Mouse (Mus musculus) myocyte (in vitro differentiated cells): ENCODE measurements around the gene Crlf1. TPM values are rescaled to one million over a fixed set of nuclear protein-coding genes. Genes with fewer than 3 reads are reported as not detected.

Source experiments
- H3K27me3 ChIP-seq: one replicate; pipeline ENCODE4 v1.6.1; 2011; ENCODE audit not compliant: control insufficient read depth, insufficient read depth, insufficient read length
- H3K36me3 ChIP-seq: one replicate; pipeline ENCODE4 v1.6.1; 2011; ENCODE audit not compliant: control insufficient read depth, insufficient read depth
- H3K4me2 ChIP-seq: one replicate; pipeline ENCODE4 v1.6.1; 2011; ENCODE audit warnings: low read depth, control low read depth
- H3K4me3 ChIP-seq: one replicate; pipeline ENCODE4 v1.5.1; 2011; ENCODE audit warnings: mild to moderate bottlenecking, control low read depth, moderate library complexity
- H3K79me2 ChIP-seq: one replicate; pipeline ENCODE4 v1.6.1; 2011; ENCODE audit not compliant: control insufficient read depth, insufficient read depth
- H3ac ChIP-seq: one replicate; pipeline ENCODE4 v1.6.1; 2011; ENCODE audit not compliant: control insufficient read depth, insufficient read length
- CEBPB ChIP-seq: IDR thresholded peaks from 2 replicates; pipeline ENCODE4 v1.6.1; 2011; ENCODE audit warnings: mild to moderate bottlenecking, moderate library complexity; ENCODE audit not compliant: poor library complexity, insufficient read depth, severe bottlenecking
- E2F4 ChIP-seq: IDR thresholded peaks from one replicate; pipeline ENCODE4 v1.6.1; 2011; ENCODE audit warnings: mild to moderate bottlenecking, control low read depth, moderate library complexity; ENCODE audit not compliant: insufficient read depth
- MAX ChIP-seq: IDR thresholded peaks from one replicate; pipeline ENCODE4 v1.6.1; 2011; ENCODE audit warnings: low read depth, mild to moderate bottlenecking, control low read depth
- MYOD1 ChIP-seq, 3 experiments: IDR thresholded peaks; one replicate each; pipeline ENCODE4 v1.6.1; 2011; ENCODE audit warnings: control low read depth in 2 of 3, low read depth in 2 of 3, mild to moderate bottlenecking in 2 of 3, moderate library complexity in 1 of 3; ENCODE audit not compliant: insufficient read length in 2 of 3, control insufficient read depth in 1 of 3
- MYOG ChIP-seq, 3 experiments: IDR thresholded peaks; one replicate each; pipeline ENCODE4 v1.6.1; 2011; ENCODE audit warnings: control low read depth in 2 of 3, low read depth in 2 of 3, mild to moderate bottlenecking in 2 of 3; ENCODE audit not compliant: insufficient read length in 2 of 3, control insufficient read depth in 1 of 3, insufficient read depth in 1 of 3
- POLR2A ChIP-seq: IDR thresholded peaks from one replicate; pipeline ENCODE4 v1.6.1; 2011; ENCODE audit warnings: low read depth, mild to moderate bottlenecking, control low read depth, moderate library complexity; ENCODE audit not compliant: insufficient read length
- POLR2AphosphoS2 ChIP-seq: IDR thresholded peaks from one replicate; pipeline ENCODE4 v1.6.1; 2011; ENCODE audit warnings: low read depth, control low read depth; ENCODE audit not compliant: insufficient read length
- REST ChIP-seq: IDR thresholded peaks from one replicate; pipeline ENCODE4 v1.6.1; 2011; ENCODE audit warnings: mild to moderate bottlenecking, control low read depth, moderate library complexity; ENCODE audit not compliant: insufficient read depth, insufficient read length
- SRF ChIP-seq: IDR thresholded peaks from one replicate; pipeline ENCODE4 v1.6.1; 2011; ENCODE audit warnings: low read depth; ENCODE audit not compliant: control insufficient read depth, insufficient read length
- TCF12 ChIP-seq: IDR thresholded peaks from one replicate; pipeline ENCODE4 v1.6.1; 2011; ENCODE audit warnings: mild to moderate bottlenecking, control low read depth; ENCODE audit not compliant: poor library complexity, insufficient read depth, severe bottlenecking
- TCF3 ChIP-seq: IDR thresholded peaks from one replicate; pipeline ENCODE4 v1.6.1; 2011; ENCODE audit warnings: low read depth, control low read depth; ENCODE audit not compliant: insufficient read length
- USF1 ChIP-seq: IDR thresholded peaks from one replicate; pipeline ENCODE4 v1.6.1; 2011; ENCODE audit warnings: low read depth, mild to moderate bottlenecking, control low read depth, moderate library complexity
- polyA plus RNA-seq: library from polyadenylated mRNA; unstranded; fragments of >200 nt; fragmentation: generic; extraction: Trizol; gene quantifications from one replicate; pipeline ENCODE4 v1.2.1, GENCODE M21; 2012; ENCODE audit warnings: missing spikeins

The Crlf1 gene
- polyA plus RNA-seq, 1 experiment = 99.1 TPM

DNA sequence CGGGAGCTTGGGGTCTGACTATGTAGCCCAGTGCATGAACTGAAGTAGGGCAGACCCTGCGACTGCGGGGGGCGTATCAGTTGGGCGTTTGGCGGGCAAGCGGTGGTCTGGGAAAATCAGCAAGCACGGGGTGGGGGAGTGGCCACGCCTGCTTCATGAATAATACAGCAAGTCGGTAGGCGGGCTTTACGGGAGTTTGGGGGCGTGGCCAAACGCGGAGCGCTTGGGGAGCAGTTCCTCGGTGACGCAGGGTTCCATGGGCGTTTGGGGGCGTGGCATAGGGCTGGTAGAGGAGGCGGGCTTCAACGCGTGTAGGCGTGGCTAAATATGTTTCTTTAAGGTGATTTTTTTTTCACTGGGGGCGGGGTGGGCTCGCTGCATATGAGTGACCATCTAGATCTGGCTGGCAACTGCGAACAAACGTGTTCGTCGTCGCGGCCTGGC is 45.7 kb downstream of the Crlf1 start:
- H3K4me3 ChIP-seq = peak overlapping the region; percentile 91
- no peaks in the 10 kb centered on the region for H3K27me3 ChIP-seq
- H3K4me2 ChIP-seq = peak overlapping the region; percentile 100
- H3K79me2 ChIP-seq = peaks cover 41% of the 10 kb centered on the region
- TF ChIP-seq POLR2AphosphoS2 = peak; percentile 53
- no peak for TF ChIP-seq TCF3
- TF ChIP-seq SRF = peak; percentile 60
- peaks cover 9% of the 10 kb centered on the region for H3K36me3 ChIP-seq
- H3ac ChIP-seq = peak overlapping the region; percentile 51

DNA sequence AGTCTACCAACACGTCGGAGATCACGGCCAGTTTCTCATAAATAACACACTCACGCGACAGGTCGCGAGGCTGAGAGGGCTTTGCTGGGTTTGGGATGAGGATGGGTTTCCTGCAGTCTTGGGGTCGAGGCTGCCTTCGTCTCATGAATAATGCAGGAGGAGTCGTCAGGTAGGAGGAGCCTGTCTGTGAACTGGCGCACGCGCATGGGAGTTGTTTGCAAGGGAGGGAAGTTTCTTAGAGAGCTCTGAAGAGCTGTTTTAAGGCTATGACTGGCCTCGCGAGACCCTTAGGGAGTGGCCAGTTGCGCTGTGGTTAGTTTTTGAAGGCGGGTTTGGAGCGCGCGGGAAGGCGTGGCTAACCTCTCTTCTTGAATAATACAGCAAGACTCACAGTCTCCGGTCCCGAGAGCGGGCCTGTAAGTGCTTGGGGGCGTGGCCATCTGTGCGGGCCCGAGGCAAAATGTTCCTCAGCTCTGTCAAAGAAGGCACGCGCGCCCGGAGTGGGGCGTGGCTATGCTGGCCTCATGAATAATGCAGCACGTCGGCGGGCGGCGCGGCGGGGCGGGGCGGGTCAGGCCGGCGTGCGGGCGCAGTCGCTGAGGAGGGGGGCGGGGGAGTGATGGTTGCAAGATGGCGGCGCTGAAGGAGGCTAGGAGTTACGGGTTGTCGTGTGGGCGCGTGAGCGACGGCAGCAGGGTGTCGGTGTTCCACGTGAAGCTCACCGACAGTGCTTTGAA is 46.3 kb downstream of the Crlf1 start, which contains the start of gene Ell:
Ell (plus strand) TSS at position 381 of the 737 bp plus-strand sequence.
- Histone ChIP-seq H3ac (peak within 1 kb of the TSS; percentile 51), H3K27me3 (no peaks in the 10 kb centered on the region), H3K36me3 (peaks cover 9% of the 10 kb centered on the region), H3K4me2 (peak within 1 kb of the TSS; percentile 100), H3K4me3 (peak within 1 kb of the TSS; percentile 91), H3K79me2 (peaks cover 44% of the 10 kb centered on the region)
- TF ChIP-seq POLR2AphosphoS2 (peak; percentile 97), MAX (no peak), USF1 (no peak), SRF (peak; percentile 77), TCF12 (no peak), E2F4 (peak; percentile 41), POLR2A (peak; percentile 96), MYOG (IDR thresholded peaks at IDR 0.05; ENCODE audit: control insufficient read depth in 1 of 3, insufficient read depth in 1 of 3, insufficient read length in 2 of 3, low read depth in 2 of 3) (no peak)

DNA sequence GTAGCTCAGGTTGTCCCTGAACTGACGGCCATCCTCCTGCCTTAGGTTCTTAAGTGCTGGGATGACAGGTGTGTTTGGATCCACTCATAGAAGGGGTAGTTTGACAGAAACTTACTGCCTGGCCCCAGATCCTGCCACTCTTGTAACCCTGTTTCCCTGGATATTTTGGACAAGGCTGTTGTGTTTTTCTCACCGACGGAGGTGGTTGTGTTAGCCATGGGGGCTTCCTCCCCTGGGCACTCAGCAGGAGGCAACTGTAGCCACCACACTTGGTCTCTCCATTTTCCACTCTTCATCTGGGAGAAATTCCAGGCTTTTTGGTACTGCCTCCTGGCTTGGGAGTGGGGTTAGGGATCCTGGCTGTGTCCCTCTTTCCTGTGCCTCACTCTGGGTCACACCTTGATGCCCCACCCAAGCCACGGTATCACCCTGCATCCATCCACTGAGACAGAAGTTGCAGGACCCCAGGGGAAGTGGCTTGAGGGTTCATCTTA is 47.1 kb downstream of the Crlf1 start:
- Histone ChIP-seq H3K27me3 (no peaks in the 10 kb centered on the region), H3K36me3 (peaks cover 9% of the 10 kb centered on the region), H3K4me3 (peak overlapping the region; percentile 91), H3K79me2 (peaks cover 50% of the 10 kb centered on the region), H3K4me2 (peak overlapping the region; percentile 97), H3ac (peak overlapping the region; percentile 51)
- TF ChIP-seq TCF12 = no peak
- no peak for TF ChIP-seq MAX
- no peak for TF ChIP-seq POLR2AphosphoS2
- TF ChIP-seq REST = no peak
- TF ChIP-seq MYOG (IDR thresholded peaks at IDR 0.05; ENCODE audit: control insufficient read depth in 1 of 3, insufficient read depth in 1 of 3, insufficient read length in 2 of 3, low read depth in 2 of 3) = no peak
- no peak for TF ChIP-seq E2F4
- TF ChIP-seq TCF3 = no peak
- TF ChIP-seq MYOD1 (IDR thresholded peaks at IDR 0.05; ENCODE audit: control insufficient read depth in 1 of 3, insufficient read length in 2 of 3, low read depth in 2 of 3) = no peak
- no peak for TF ChIP-seq USF1
- TF ChIP-seq CEBPB = no peak
- TF ChIP-seq SRF = no peak
- TF ChIP-seq POLR2A = no peak

DNA sequence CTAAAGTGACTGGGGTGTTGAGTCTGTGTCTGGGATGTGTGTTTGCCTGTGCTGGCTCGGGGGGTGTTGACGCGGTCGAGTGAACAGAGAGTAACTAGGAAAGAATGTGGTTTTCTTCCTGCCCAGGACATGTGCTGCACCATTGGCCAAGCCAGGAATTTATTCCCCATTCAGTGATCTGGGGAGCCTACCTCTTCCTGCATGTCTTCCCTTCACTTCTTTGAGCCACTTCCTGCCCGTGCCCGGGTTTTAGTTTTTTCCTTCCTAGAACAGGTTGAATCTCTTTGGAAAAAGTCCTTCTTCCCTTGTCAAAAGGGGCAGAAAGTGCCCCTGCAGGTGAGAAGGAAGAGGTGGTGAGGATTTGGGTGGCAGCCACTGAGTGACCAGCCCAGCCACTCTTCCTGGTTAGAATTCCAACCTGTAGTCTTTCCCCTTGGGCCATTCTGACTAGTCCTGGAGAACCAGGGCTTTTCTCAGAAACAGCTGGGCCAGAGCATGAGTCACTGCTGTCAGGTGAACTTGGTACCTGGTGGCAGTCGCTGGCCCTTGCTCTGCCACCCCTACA is 47.6 kb downstream of the Crlf1 start:
- Histone ChIP-seq H3ac (peak overlapping the region; percentile 51), H3K79me2 (peaks cover 56% of the 10 kb centered on the region), H3K4me2 (peak overlapping the region; percentile 97), H3K36me3 (peaks cover 9% of the 10 kb centered on the region), H3K27me3 (no peaks in the 10 kb centered on the region), H3K4me3 (peak overlapping the region; percentile 91)
- no peak for TF ChIP-seq E2F4
- TF ChIP-seq SRF = no peak
- TF ChIP-seq CEBPB = no peak
- TF ChIP-seq REST = no peak
- no peak for TF ChIP-seq MYOD1 (IDR thresholded peaks at IDR 0.05; ENCODE audit: control insufficient read depth in 1 of 3, insufficient read length in 2 of 3, low read depth in 2 of 3)
- TF ChIP-seq MAX = no peak
- no peak for TF ChIP-seq POLR2AphosphoS2
- no peak for TF ChIP-seq POLR2A
- no peak for TF ChIP-seq MYOG (IDR thresholded peaks at IDR 0.05; ENCODE audit: control insufficient read depth in 1 of 3, insufficient read depth in 1 of 3, insufficient read length in 2 of 3, low read depth in 2 of 3)
- TF ChIP-seq TCF3 = no peak

DNA sequence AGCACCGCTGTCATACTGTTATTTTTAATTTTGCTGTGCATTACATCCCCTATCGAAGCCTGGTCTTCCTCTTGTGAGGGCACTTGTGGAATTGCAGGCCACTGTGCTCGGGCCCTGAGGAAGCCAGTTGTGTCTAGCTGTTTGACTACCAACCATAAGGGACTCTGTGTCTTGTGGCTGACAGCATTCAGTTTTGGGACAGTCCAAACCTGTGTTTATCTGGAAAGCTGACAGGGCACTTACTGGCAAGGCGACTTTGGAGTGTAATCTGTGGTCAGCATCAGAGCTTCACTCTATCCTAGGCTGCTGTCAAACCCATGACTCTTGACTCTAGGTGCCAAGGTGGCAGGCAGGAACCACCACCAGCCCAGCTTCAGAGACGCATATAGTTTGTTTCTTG is 48.1 kb downstream of the Crlf1 start:
- peak overlapping the region; percentile 97 for H3K4me2 ChIP-seq
- peak overlapping the region; percentile 91 for H3K4me3 ChIP-seq
- H3K27me3 ChIP-seq = no peaks in the 10 kb centered on the region
- TF ChIP-seq CEBPB (no peak), USF1 (no peak), REST (no peak), TCF12 (no peak), MAX (no peak), E2F4 (no peak), MYOD1 (IDR thresholded peaks at IDR 0.05; ENCODE audit: control insufficient read depth in 1 of 3, insufficient read length in 2 of 3, low read depth in 2 of 3) (no peak), POLR2A (no peak), SRF (no peak), TCF3 (no peak), POLR2AphosphoS2 (no peak), MYOG (IDR thresholded peaks at IDR 0.05; ENCODE audit: control insufficient read depth in 1 of 3, insufficient read depth in 1 of 3, insufficient read length in 2 of 3, low read depth in 2 of 3) (no peak)
- H3ac ChIP-seq = no peak overlapping the region
- peaks cover 5% of the 10 kb centered on the region for H3K36me3 ChIP-seq
- H3K79me2 ChIP-seq = peaks cover 61% of the 10 kb centered on the region
